Mouse (Mus musculus) kidney, postnatal 0 days (tissue): Measurements from ENCODE around the gene Ctf2. TPM values are rescaled to one million over a fixed set of nuclear protein-coding genes. Genes with fewer than 3 reads are reported as not detected.
"Not testable (repeated sequence)": the region's sequence is repeated elsewhere in the genome, so short reads cannot be mapped to it uniquely, and the experiment has no call there.

Experiments used
- ATAC-seq: fragments of 200-750 bp; cut with Nextera tagmentation; replicated peaks from 2 replicates; pipeline ENCODE4 v1.8.0; 2017; ENCODE audit warnings: low read depth, moderate number of reproducible peaks, moderate TSS enrichment, moderate library complexity; ENCODE audit not compliant: low FRiP score
- DNase-seq: peaks from one replicate; pipeline ENCODE4 v3.0.0-alpha.2; 2016; ENCODE audit warnings: low spot score
- H3K27ac ChIP-seq: fragments of 300-500 bp; sonication (generic); 2 replicates; pipeline ENCODE4 v1.5.1; 2014; ENCODE audit warnings: mild to moderate bottlenecking
- H3K27me3 ChIP-seq: fragments of 300-500 bp; sonication (generic); 2 replicates; pipeline ENCODE4 v1.6.1; 2014; ENCODE audit warnings: low read length, mixed read lengths; ENCODE audit not compliant: insufficient read depth
- H3K36me3 ChIP-seq: fragments of 300-500 bp; sonication (generic); 2 replicates; pipeline ENCODE4 v1.6.1; 2014; ENCODE audit warnings: low read length, mixed read lengths; ENCODE audit not compliant: insufficient read depth
- H3K4me1 ChIP-seq: fragments of 300-500 bp; sonication (generic); replicated peaks from 2 replicates; pipeline ENCODE4 v1.6.1; 2014; ENCODE audit warnings: antibody characterized with exemption, low read length, mixed read lengths; ENCODE audit not compliant: insufficient read depth
- H3K4me2 ChIP-seq: fragments of 300-500 bp; sonication (generic); 2 replicates; pipeline ENCODE4 v1.6.1; 2014; ENCODE audit warnings: mild to moderate bottlenecking, low read length, moderate library complexity, mixed read lengths
- H3K4me3 ChIP-seq: fragments of 300-500 bp; sonication (generic); replicated peaks from 2 replicates; pipeline ENCODE4 v1.5.1; 2014; ENCODE audit warnings: low read depth, low read length
- H3K9ac ChIP-seq: fragments of 300-500 bp; sonication (generic); 2 replicates; pipeline ENCODE4 v1.6.1; 2014; ENCODE audit warnings: low read depth, low read length
- H3K9me3 ChIP-seq: fragments of 300-500 bp; sonication (generic); replicated peaks from 2 replicates; pipeline ENCODE4 v1.6.1; 2016; ENCODE audit warnings: low read length, inconsistent platforms, mixed read lengths
- CTCF ChIP-seq: IDR thresholded peaks from 2 replicates; pipeline ENCODE4 v1.5.1; 2016; ENCODE audit warnings: antibody characterized with exemption, low read depth, mild to moderate bottlenecking, moderate library complexity
- WGBS: fragments of 180-500 bp; shearing (Covaris S2); extraction: QIAGEN DNeasy Blood & Tissue Kit; methylation state at CpG from one replicate; pipeline ENCODE4 v1.1.7; 2014; 5-methylcytosine and 5-hydroxymethylcytosine counted together
- polyA plus RNA-seq: library from polyadenylated mRNA; unstranded; fragments of >200 nt; fragmentation: Nextera tagmentation; extraction: Ambion mirVana; gene quantifications from 2 replicates; pipeline ENCODE4 v1.2.1, GENCODE M21; 2015

The Ctf2 gene
- 0.08 TPM in 1 of 2 replicates, not detected in the other for polyA plus RNA-seq

GRCm38 (mm10) chr7:127732066-127732465 lies at the start of gene Ctf2:
Gene Ctf2, minus strand, starts transcription at chr7:127732166.
- WGBS = no CpG with 5 or more reads among the region's 5 CpGs
- not testable (repeated sequence) for ATAC-seq

GRCm38 (mm10) chr7:127778350-127778749 lies 46.4 kb upstream of the Ctf2 start:
- no peaks in the 10 kb centered on the region for H3K27me3 ChIP-seq
- H3K4me2 ChIP-seq = peak overlapping the region; percentile 84
- peaks cover 21% of the 10 kb centered on the region for H3K36me3 ChIP-seq
- 74% methylated on average over 4 of the region's 4 CpGs for WGBS
- ATAC-seq = no peak
- no peak for DNase-seq
- peaks cover 5% of the 10 kb centered on the region; the same call in 1 of the 2 replicates for H3K4me1 ChIP-seq
- H3K9ac ChIP-seq = peak overlapping the region; percentile 94
- H3K4me3 ChIP-seq = peak overlapping the region; percentile 90
- no peaks in the 10 kb centered on the region for H3K9me3 ChIP-seq
- no peak for TF ChIP-seq CTCF
- no peak overlapping the region for H3K27ac ChIP-seq

More at GRCm38 (mm10) chr7:127732066-127732465, at the start of gene Ctf2:
- H3K9ac ChIP-seq, H3K27ac ChIP-seq, H3K9me3 ChIP-seq, DNase-seq, H3K27me3 ChIP-seq, H3K4me2 ChIP-seq, H3K4me3 ChIP-seq, H3K4me1 ChIP-seq, H3K36me3 ChIP-seq: not testable (repeated sequence)

- Histone ChIP-seq H3K4me2 (peak overlapping the region; percentile 84), H3K27ac (peak overlapping the region; percentile 98), H3K36me3 (peaks cover 21% of the 10 kb centered on the region), H3K9me3 (no peaks in the 10 kb centered on the region), H3K27me3 (no peaks in the 10 kb centered on the region), H3K9ac (peak overlapping the region; percentile 94), H3K4me3 (peak overlapping the region; percentile 90), H3K4me1 (peaks cover 5% of the 10 kb centered on the region; the same call in 1 of the 2 replicates)
- no peak for TF ChIP-seq CTCF
- 1% methylated on average over 58 of the region's 66 CpGs for WGBS
- ATAC-seq (peak; percentile 41), DNase-seq (peak; percentile 56)
These were observed 45.7 kb upstream of the Ctf2 start for GRCm38 (mm10) chr7:127777474-127778266.

- H3K27me3 ChIP-seq = no peaks in the 10 kb centered on the region
- 0% methylated on average over 67 of the region's 70 CpGs for WGBS
- H3K4me1 ChIP-seq = peaks cover 5% of the 10 kb centered on the region; the same call in 1 of the 2 replicates
- H3K9me3 ChIP-seq = no peaks in the 10 kb centered on the region
- H3K9ac ChIP-seq = peak overlapping the region; percentile 94
- no peak for TF ChIP-seq CTCF
- H3K27ac ChIP-seq = peak overlapping the region; percentile 98
- H3K36me3 ChIP-seq = peaks cover 21% of the 10 kb centered on the region
- peak overlapping the region; percentile 90 for H3K4me3 ChIP-seq
- peak; percentile 90 for ATAC-seq
- peak overlapping the region; percentile 84 for H3K4me2 ChIP-seq
- peak; percentile 98 for DNase-seq
These were observed 45.0 kb upstream of the Ctf2 start for GRCm38 (mm10) chr7:127776878-127777473.

GRCm38 (mm10) chr7:127776426-127776825 lies 44.5 kb upstream of the Ctf2 start, which contains the start of gene Setd1a:
Gene Setd1a, plus strand, starts transcription at chr7:127776670.
- Histone ChIP-seq H3K4me1 (peaks cover 5% of the 10 kb centered on the region; the same call in 1 of the 2 replicates), H3K27ac (peak within 1 kb of the TSS; percentile 98), H3K27me3 (no peaks in the 10 kb centered on the region), H3K4me3 (peak within 1 kb of the TSS; percentile 90), H3K9ac (peak within 1 kb of the TSS; percentile 94), H3K9me3 (no peaks in the 10 kb centered on the region), H3K36me3 (peaks cover 21% of the 10 kb centered on the region), H3K4me2 (peak within 1 kb of the TSS; percentile 84)
- under 1% methylated on average over 23 of the region's 23 CpGs for WGBS
- DNase-seq (peak; percentile 87), ATAC-seq (peak; percentile 58)
- no peak for TF ChIP-seq CTCF

- peak overlapping the region; percentile 90 for H3K4me3 ChIP-seq
- peaks cover 15% of the 10 kb centered on the region for H3K36me3 ChIP-seq
- H3K4me1 ChIP-seq, H3K9me3 ChIP-seq, H3K27me3 ChIP-seq, DNase-seq, ATAC-seq: not testable (repeated sequence)
- WGBS = 67% methylated on average over 7 of the region's 7 CpGs
- peak overlapping the region; percentile 84 for H3K4me2 ChIP-seq
- H3K9ac ChIP-seq = peak overlapping the region; percentile 94; the same call in 1 of the 2 replicates
- peak overlapping the region; percentile 98; the same call in 1 of the 2 replicates for H3K27ac ChIP-seq
These were observed 43.9 kb upstream of the Ctf2 start for GRCm38 (mm10) chr7:127775837-127776236.
